Mouse (Mus musculus): ENCODE results near the gene Clca3b. TPM values are rescaled to one million over a fixed set of nuclear protein-coding genes. Genes with fewer than 3 reads are reported as not detected.
A peak's percentile ranks its signal among the peaks of the same experiment; 100 is the strongest.
"Not testable (repeated sequence)": the region's sequence is repeated elsewhere in the genome, so short reads cannot be mapped to it uniquely, and the experiment has no call there.

Gene Clca3b
- polyA plus RNA-seq, 1 experiment from 2014 or later: 0.08 TPM

DNA sequence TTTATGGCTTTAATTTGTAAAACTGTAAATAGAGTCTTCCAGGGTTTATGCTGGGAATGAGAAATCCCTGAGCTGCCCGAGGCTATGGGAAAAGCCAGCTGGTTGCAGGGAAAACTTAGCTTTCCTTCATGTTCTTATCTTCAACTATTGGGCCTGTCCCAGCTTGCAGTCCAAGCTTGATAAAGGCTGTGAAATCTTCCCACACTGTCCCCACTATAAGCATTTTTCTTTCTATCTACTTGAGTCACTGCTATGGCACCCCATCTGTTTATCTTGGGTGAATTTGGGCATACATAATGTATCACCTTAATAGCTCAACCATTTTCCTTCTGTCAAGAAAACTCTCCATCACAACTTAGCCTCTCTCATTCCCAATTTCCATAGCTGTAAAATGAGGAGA, 28.5 kb downstream of the Clca3b start:
- Histone ChIP-seq H3K27ac (ENCODE audit: low read length) (no peak overlapping the region; the same call in 1 of the 2 replicates), H3K36me3 (ENCODE audit: control insufficient read depth, insufficient read depth) (no peaks in the 10 kb centered on the region), H3K9ac (ENCODE audit: low read depth, low read length) (no peak overlapping the region), H3K4me1 (ENCODE audit: control insufficient read depth, low read depth, low read length) (no peaks in the 10 kb centered on the region), H3K4me3 (ENCODE audit: low read depth, low read length) (no peak overlapping the region), H3K27me3 (ENCODE audit: control insufficient read depth, insufficient read depth, low read depth, low read length) (no peaks in the 10 kb centered on the region), H3K4me2 (ENCODE audit: low read depth, low read length) (no peak overlapping the region), H3K9me3 (replicated peaks; ENCODE audit: control insufficient read depth, low read length) (no peaks in the 10 kb centered on the region)
- ATAC-seq (ENCODE audit: low read depth): no peak
- 29% methylated on average over 1 of the region's 1 CpGs for WGBS (ENCODE audit: insufficient replicate concordance)

DNA sequence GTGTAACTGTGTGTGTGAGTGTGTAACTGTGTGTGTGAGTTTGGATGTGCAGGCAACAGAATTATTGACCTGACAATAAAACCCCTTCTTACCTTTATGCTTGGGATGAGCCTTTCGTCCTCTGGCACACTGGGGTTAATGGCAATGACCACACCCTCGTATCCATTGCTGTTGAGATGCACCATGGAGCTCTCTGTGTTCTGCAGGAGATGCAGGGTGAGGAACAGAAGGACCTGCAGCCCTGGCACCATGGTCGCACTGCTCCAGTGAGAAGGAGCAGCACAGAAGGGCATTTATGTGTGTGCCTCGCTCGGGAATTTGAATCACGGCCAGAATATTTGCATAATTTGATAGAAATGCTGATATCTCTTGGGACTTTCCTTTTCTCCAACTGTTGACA, 29.9 kb downstream of the Clca3b start, which contains the start of gene Clca3a2:
Gene Clca3a2, minus strand, starts transcription at position 276 of the 400 bp plus-strand sequence.
- not testable (repeated sequence) for ATAC-seq (ENCODE audit: low read depth); H3K27me3 ChIP-seq (ENCODE audit: control insufficient read depth, insufficient read depth, low read depth, low read length); H3K4me2 ChIP-seq (ENCODE audit: low read depth, low read length); H3K4me3 ChIP-seq (ENCODE audit: low read depth, low read length); H3K9me3 ChIP-seq (replicated peaks; ENCODE audit: control insufficient read depth, low read length); H3K36me3 ChIP-seq (ENCODE audit: control insufficient read depth, insufficient read depth); H3K27ac ChIP-seq (ENCODE audit: low read length); H3K9ac ChIP-seq (ENCODE audit: low read depth, low read length); H3K4me1 ChIP-seq (ENCODE audit: control insufficient read depth, low read depth, low read length)
- whole genome bisulfite sequencing (ENCODE audit: insufficient replicate concordance): 51% methylated on average over 6 of the region's 6 CpGs

DNA sequence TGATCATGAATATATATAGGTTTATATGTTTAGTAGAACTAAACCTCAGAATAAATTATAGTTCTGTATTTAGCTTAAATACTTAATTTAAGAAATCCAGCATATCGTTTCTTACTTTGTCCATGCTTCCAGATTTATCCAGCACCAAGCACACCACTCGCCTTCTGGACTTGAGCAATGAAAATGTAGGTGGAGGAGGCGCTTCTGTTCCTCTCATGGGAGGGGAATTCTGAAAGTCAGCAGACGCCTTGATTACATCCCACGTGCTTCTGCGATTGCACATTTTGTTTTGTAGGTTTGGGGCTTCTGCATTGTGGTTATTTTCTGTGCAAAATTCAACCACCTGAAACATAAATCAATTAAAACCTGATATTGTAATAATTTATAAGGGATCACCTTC, 35.8 kb downstream of the Clca3b start:
- H3K27me3 ChIP-seq (ENCODE audit: control insufficient read depth, insufficient read depth, low read depth, low read length); H3K36me3 ChIP-seq (ENCODE audit: control insufficient read depth, insufficient read depth); H3K4me1 ChIP-seq (ENCODE audit: control insufficient read depth, low read depth, low read length); H3K27ac ChIP-seq (ENCODE audit: low read length); H3K4me3 ChIP-seq (ENCODE audit: low read depth, low read length); H3K4me2 ChIP-seq (ENCODE audit: low read depth, low read length); ATAC-seq (ENCODE audit: low read depth); H3K9ac ChIP-seq (ENCODE audit: low read depth, low read length); H3K9me3 ChIP-seq (replicated peaks; ENCODE audit: control insufficient read depth, low read length): not testable (repeated sequence)
- WGBS (ENCODE audit: insufficient replicate concordance): 69% methylated on average over 6 of the region's 6 CpGs

DNA sequence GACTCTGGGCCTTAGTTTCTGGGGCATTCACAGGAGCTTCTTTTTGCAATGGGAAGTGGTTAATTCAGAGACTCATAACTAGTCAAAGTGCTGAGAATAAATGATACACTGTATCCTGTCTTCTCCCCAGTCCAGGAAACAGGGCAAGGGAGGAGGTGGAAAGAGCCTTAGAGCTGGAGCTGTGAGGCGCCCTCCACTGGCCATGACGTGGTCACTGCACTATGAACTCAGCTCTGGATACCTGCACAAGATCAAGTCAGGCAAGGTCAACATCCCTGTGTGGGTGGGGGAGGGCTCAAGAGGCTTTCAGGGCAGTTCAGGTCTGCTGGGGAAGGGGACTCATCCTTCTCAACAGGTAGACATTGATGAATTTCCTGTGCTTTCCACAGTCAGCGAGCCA, 37.3 kb downstream of the Clca3b start:
- Histone ChIP-seq H3K9me3 (replicated peaks; ENCODE audit: control insufficient read depth, low read length) (no peaks in the 10 kb centered on the region), H3K4me2 (ENCODE audit: low read depth, low read length) (no peak overlapping the region), H3K9ac (ENCODE audit: low read depth, low read length) (no peak overlapping the region), H3K4me3 (ENCODE audit: low read depth, low read length) (no peak overlapping the region), H3K27ac (ENCODE audit: low read length) (no peak overlapping the region), H3K4me1 (ENCODE audit: control insufficient read depth, low read depth, low read length) (no peaks in the 10 kb centered on the region), H3K36me3 (ENCODE audit: control insufficient read depth, insufficient read depth) (no peaks in the 10 kb centered on the region), H3K27me3 (ENCODE audit: control insufficient read depth, insufficient read depth, low read depth, low read length) (no peaks in the 10 kb centered on the region)
- ATAC-seq (ENCODE audit: low read depth): no peak
- 37% methylated on average over 3 of the region's 3 CpGs for WGBS (ENCODE audit: insufficient replicate concordance)

DNA sequence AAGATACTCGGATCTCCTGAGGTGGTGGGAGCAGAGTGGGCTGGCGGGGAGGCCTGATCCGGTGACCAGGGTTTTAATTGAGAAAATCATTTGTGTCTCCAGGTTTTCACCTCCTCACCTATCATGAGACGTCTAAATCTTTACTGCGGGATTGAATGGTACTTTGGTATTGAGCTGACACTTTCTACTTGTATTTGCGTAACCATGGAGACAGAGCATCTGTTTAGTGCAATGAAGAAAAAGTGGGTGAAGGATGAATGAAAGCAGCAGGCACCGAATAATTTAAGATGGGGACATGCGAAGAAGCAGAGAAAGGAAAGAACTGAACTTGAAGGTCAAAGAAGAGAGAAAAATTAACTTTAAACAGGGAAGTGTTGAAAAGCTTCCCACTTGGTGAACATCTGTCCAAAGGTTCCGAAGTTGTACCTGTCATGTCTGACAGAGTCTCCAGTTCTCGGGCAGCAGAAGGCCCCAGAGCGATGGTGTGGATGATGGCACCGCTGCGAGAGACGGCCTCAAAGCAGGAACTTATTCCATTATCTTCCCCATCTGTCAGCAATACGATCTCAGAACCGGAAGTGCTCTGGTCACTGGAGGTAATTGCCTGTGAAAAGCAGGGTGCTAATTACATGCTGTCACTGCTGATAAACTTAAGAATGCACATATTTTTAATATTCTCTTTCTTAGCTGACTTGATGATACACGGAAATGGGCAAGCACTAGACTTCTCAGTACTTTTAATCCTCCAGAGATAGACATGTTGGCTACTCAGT, 40.8 kb downstream of the Clca3b start:
- H3K27ac ChIP-seq (ENCODE audit: low read length); H3K27me3 ChIP-seq (ENCODE audit: control insufficient read depth, insufficient read depth, low read depth, low read length); H3K9me3 ChIP-seq (replicated peaks; ENCODE audit: control insufficient read depth, low read length); H3K4me1 ChIP-seq (ENCODE audit: control insufficient read depth, low read depth, low read length); ATAC-seq (ENCODE audit: low read depth); H3K4me2 ChIP-seq (ENCODE audit: low read depth, low read length); H3K9ac ChIP-seq (ENCODE audit: low read depth, low read length); H3K36me3 ChIP-seq (ENCODE audit: control insufficient read depth, insufficient read depth); H3K4me3 ChIP-seq (ENCODE audit: low read depth, low read length): not testable (repeated sequence)
- 57% methylated on average over 14 of the region's 17 CpGs for WGBS (ENCODE audit: insufficient replicate concordance)

DNA sequence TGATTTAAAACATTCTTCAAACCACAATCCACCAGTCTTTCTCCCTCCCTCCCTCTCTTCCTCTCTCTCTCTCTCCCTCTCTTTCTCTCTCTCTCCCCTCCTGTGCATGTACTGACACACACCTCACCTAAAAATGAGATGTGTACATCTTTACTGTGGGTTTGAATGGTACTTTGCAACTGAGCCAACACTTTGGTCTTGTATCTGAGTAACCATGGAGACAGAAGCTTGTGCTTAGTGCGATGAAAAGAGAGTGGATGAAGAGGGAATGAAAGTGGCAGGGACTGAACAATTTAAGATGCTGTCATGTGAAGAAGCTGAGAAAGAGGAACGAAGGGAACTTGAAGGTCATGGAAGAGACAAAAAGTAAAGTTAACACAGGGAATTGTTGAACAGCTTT, 42.5 kb downstream of the Clca3b start:
- not testable (repeated sequence) for H3K4me2 ChIP-seq (ENCODE audit: low read depth, low read length); ATAC-seq (ENCODE audit: low read depth); H3K27ac ChIP-seq (ENCODE audit: low read length); H3K36me3 ChIP-seq (ENCODE audit: control insufficient read depth, insufficient read depth); H3K4me3 ChIP-seq (ENCODE audit: low read depth, low read length); H3K9ac ChIP-seq (ENCODE audit: low read depth, low read length); H3K9me3 ChIP-seq (replicated peaks; ENCODE audit: control insufficient read depth, low read length); H3K4me1 ChIP-seq (ENCODE audit: control insufficient read depth, low read depth, low read length); H3K27me3 ChIP-seq (ENCODE audit: control insufficient read depth, insufficient read depth, low read depth, low read length)
- 57% methylated on average over 2 of the region's 2 CpGs for WGBS (ENCODE audit: insufficient replicate concordance)

DNA sequence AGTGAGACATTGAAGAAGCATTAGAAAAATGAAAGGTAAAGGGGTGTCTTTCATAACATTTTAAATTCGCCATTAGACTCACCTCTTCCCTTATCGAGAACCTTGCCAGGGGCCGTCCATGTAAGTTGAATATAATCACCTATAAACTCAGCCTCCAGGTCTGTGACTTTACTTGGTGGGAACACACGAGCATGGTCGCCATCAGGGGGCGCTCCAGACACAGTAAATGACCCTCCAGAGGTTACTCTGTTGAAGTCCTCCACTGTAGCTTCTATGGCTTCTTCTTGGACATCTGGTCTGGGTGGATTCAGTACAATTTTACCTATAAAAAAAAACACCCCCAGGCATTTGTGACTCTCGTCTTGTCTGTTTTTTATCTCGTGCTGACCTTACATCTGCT, 47.3 kb downstream of the Clca3b start:
- no peaks in the 10 kb centered on the region for H3K36me3 ChIP-seq (ENCODE audit: control insufficient read depth, insufficient read depth)
- H3K4me3 ChIP-seq (ENCODE audit: low read depth, low read length): no peak overlapping the region
- H3K27ac ChIP-seq (ENCODE audit: low read length): no peak overlapping the region
- H3K9ac ChIP-seq (ENCODE audit: low read depth, low read length): no peak overlapping the region
- no peaks in the 10 kb centered on the region for H3K27me3 ChIP-seq (ENCODE audit: control insufficient read depth, insufficient read depth, low read depth, low read length)
- no peaks in the 10 kb centered on the region for H3K9me3 ChIP-seq (replicated peaks; ENCODE audit: control insufficient read depth, low read length)
- H3K4me2 ChIP-seq (ENCODE audit: low read depth, low read length): no peak overlapping the region
- no peak; the same call in 1 of the 2 replicates for ATAC-seq (ENCODE audit: low read depth)
- 25% methylated on average over 8 of the region's 8 CpGs for WGBS (ENCODE audit: insufficient replicate concordance)
- H3K4me1 ChIP-seq (ENCODE audit: control insufficient read depth, low read depth, low read length): no peaks in the 10 kb centered on the region

DNA sequence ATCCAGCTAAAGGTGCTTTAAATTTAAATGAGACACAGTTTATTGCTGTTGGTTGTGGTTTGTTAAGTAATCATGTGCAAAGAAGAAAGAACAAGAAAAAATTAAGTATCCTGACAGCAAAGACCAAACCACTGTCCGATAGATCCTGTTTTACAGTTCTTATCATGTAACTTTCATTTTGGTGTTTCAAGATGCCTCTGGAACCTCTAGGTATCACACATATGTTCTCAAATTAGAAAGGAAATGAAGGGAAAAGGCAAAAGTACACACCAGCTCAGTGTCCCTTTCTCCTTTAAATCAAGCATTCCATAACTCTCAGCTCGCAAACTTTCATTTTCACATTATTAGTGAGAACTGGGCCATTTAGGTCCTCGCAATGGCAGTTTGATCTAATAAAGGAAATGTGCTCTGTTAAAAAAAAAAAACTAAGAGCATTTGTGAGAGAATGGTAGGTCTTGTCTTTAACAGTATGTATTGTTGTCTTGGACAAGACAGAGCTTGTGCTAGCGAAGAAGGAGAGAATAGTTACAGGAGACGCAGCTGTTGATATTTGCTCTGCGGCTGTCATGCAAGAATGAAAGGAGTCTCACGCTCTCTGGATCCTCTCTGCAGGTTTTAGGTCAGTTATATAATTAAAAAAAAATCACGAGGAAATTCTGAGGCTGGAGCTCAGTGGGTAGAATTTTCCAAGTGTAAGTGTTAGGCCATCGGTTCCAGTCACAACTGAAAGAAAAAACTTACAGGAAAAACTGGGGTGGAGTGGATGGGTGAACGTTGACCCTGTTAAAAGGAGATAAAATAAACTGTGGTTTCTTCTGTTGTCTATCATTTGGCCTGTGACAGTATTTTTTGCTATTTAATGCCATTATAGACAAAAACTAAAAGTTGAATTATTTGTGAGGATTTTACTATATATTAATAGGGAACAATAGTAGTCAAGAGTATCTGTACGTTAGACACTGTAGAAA, 63.7 kb downstream of the Clca3b start:
- Histone ChIP-seq H3K27me3 (ENCODE audit: control insufficient read depth, insufficient read depth, low read depth, low read length) (no peaks in the 10 kb centered on the region), H3K27ac (ENCODE audit: low read length) (no peak overlapping the region), H3K36me3 (ENCODE audit: control insufficient read depth, insufficient read depth) (no peaks in the 10 kb centered on the region), H3K9ac (ENCODE audit: low read depth, low read length) (no peak overlapping the region), H3K4me2 (ENCODE audit: low read depth, low read length) (peak overlapping the region; percentile 22), H3K4me1 (ENCODE audit: control insufficient read depth, low read depth, low read length) (no peaks in the 10 kb centered on the region), H3K9me3 (replicated peaks; ENCODE audit: control insufficient read depth, low read length) (no peaks in the 10 kb centered on the region), H3K4me3 (ENCODE audit: low read depth, low read length) (no peak overlapping the region)
- 50% methylated on average over 11 of the region's 11 CpGs for WGBS (ENCODE audit: insufficient replicate concordance)
- 0 out of 2 replicates have a peak, but pooled peaks have one; percentile 21 for ATAC-seq (ENCODE audit: low read depth)

All from liver, embryonic 16.5 days (tissue).